Mouse (Mus musculus): Measurements from ENCODE around the gene Pphln1. TPM values are rescaled to one million over a fixed set of nuclear protein-coding genes. Genes with fewer than 3 reads are reported as not detected.

The Pphln1 gene
- polyA plus RNA-seq, 1 experiment from 2014 or later, result 36.6 TPM

DNA sequence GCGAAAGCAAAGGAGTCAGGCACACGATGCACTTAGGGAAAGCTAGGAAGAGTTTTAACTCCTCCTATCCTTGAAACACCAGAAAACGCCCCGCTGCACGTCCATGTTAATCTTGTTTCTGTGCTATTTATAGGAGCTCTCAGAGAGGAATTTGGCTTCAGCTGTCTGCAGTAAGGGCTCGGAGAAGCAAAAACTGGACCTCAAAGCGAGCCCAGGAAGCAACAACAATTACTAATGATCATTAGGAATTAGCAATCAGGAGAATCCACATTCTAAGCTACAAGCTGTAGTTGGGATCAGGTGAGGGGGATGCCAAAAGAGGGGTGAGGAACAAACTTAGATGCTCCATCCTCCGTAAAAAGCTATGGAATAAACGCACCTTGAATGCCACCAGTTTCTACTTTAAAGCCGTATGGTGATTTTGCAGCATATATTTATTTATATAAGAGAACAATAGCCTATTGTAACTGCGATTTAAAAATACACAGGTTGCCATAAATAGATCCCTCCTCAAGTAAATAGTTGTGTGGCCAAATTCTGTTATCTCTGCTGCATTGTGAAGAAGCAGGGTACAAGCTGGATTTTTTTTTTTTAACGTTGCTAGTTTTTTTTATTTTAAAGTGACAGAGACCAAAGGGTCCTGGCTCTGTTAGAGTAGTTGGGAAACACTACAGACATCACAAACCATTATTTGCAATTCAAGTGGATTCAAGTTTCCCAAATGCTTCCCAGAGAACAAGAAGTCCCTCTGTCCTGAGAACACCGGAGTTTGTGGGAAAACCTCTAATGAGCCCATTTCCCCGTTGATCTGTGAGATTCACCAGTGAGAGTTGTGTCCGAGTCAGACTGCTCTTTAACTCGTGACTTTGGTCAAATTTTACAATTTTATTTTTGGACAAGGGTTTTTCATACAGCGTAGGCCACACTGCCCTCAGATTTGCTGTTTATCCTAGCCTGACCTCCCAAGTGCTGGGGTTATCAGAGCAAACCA lies 122.0 kb downstream of the Pphln1 start:
- WGBS, result 8% methylated on average over 17 of the region's 17 CpGs
- Histone ChIP-seq H3K4me2 (ENCODE audit: low read length) (peak overlapping the region; percentile 94), H3K4me1 (ENCODE audit: control insufficient read depth, insufficient read depth, low read depth, low read length) (peaks cover 11% of the 10 kb centered on the region), H3K36me3 (ENCODE audit: control insufficient read depth, insufficient read depth, low read length) (no peaks in the 10 kb centered on the region), H3K27ac (ENCODE audit: low read depth, low read length) (peak overlapping the region; percentile 61; the same call in 1 of the 2 replicates), H3K9ac (ENCODE audit: low read depth, low read length) (peak overlapping the region; percentile 77; the same call in 1 of the 2 replicates), H3K9me3 (ENCODE audit: control insufficient read depth, low read length) (no peaks in the 10 kb centered on the region), H3K4me3 (ENCODE audit: low read length) (peak overlapping the region; percentile 75), H3K27me3 (replicated peaks; ENCODE audit: control insufficient read depth, insufficient read depth, low read length) (no peaks in the 10 kb centered on the region; the same call in none of the 2 replicates)
- no peak for ATAC-seq

- no peaks in the 10 kb centered on the region; the same call in none of the 2 replicates for H3K27me3 ChIP-seq (replicated peaks; ENCODE audit: control insufficient read depth, insufficient read depth, low read length)
- no peak overlapping the region for H3K9ac ChIP-seq (ENCODE audit: low read depth, low read length)
These were observed 123.1 kb downstream of the Pphln1 start for GRCm38 (mm10) chr15:93521088-93521786.

GRCm38 (mm10) chr15:93521787-93522180 lies 123.6 kb downstream of the Pphln1 start:
- WGBS, result 56% methylated on average over 3 of the region's 3 CpGs

More at GRCm38 (mm10) chr15:93521088-93521786, 123.1 kb downstream of the Pphln1 start:
- 38% methylated on average over 11 of the region's 11 CpGs for WGBS
- no peak for ATAC-seq
- no peaks in the 10 kb centered on the region for H3K36me3 ChIP-seq (ENCODE audit: control insufficient read depth, insufficient read depth, low read length)
- no peak overlapping the region for H3K4me3 ChIP-seq (ENCODE audit: low read length)
- H3K4me2 ChIP-seq (ENCODE audit: low read length), result no peak overlapping the region
- H3K4me1 ChIP-seq (ENCODE audit: control insufficient read depth, insufficient read depth, low read depth, low read length), result peaks cover 11% of the 10 kb centered on the region
- no peaks in the 10 kb centered on the region for H3K9me3 ChIP-seq (ENCODE audit: control insufficient read depth, low read length)
- H3K27ac ChIP-seq (ENCODE audit: low read depth, low read length), result no peak overlapping the region

DNA sequence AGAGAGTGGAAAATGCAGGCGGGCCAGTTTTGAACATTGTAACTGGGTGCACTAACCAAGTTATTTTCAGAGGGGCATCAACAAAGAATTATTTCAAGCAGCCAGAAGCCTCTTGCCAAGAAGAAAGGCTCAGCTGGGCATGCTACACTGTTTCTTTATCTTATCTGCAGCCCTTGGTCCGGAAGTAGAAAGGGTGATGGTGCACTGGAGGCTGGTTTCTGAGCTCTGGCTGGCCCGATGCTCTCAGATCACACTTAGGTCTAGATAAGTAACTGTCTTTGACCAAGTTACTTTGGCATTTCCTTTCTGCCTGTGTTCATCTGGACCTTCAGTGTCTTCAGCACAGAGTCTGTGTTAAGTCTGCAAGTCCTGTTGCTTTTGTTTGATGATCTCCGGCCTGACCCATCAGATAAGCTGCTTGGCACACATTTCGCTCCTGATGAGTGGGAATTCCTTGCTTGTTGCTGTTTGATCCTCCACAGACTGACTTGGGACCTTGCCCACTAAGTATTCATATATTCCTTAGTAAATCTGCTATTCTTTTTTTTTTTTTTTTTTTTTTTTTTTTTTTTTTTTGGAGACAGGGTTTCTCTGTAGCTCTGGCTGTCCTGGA lies 127.3 kb downstream of the Pphln1 start:
- H3K27ac ChIP-seq (ENCODE audit: low read depth, low read length), result no peak overlapping the region
- H3K36me3 ChIP-seq (ENCODE audit: control insufficient read depth, insufficient read depth, low read length), result no peaks in the 10 kb centered on the region
- no peak for ATAC-seq
- H3K9me3 ChIP-seq (ENCODE audit: control insufficient read depth, low read length), result no peaks in the 10 kb centered on the region
- no peaks in the 10 kb centered on the region; the same call in none of the 2 replicates for H3K27me3 ChIP-seq (replicated peaks; ENCODE audit: control insufficient read depth, insufficient read depth, low read length)
- peaks cover 1% of the 10 kb centered on the region; the same call in 1 of the 2 replicates for H3K4me1 ChIP-seq (ENCODE audit: control insufficient read depth, insufficient read depth, low read depth, low read length)
- WGBS, result 95% methylated on average over 5 of the region's 5 CpGs
- no peak overlapping the region for H3K4me2 ChIP-seq (ENCODE audit: low read length)
- H3K9ac ChIP-seq (ENCODE audit: low read depth, low read length), result no peak overlapping the region
- no peak overlapping the region for H3K4me3 ChIP-seq (ENCODE audit: low read length)

More at GRCm38 (mm10) chr15:93521787-93522180, 123.6 kb downstream of the Pphln1 start:
- Histone ChIP-seq H3K36me3 (ENCODE audit: control insufficient read depth, insufficient read depth, low read length) (no peaks in the 10 kb centered on the region), H3K4me2 (ENCODE audit: low read length) (no peak overlapping the region), H3K9ac (ENCODE audit: low read depth, low read length) (no peak overlapping the region), H3K4me1 (ENCODE audit: control insufficient read depth, insufficient read depth, low read depth, low read length) (peaks cover 11% of the 10 kb centered on the region), H3K9me3 (ENCODE audit: control insufficient read depth, low read length) (no peaks in the 10 kb centered on the region), H3K4me3 (ENCODE audit: low read length) (no peak overlapping the region), H3K27me3 (replicated peaks; ENCODE audit: control insufficient read depth, insufficient read depth, low read length) (no peaks in the 10 kb centered on the region; the same call in none of the 2 replicates), H3K27ac (ENCODE audit: low read depth, low read length) (no peak overlapping the region)
- ATAC-seq, result no peak

DNA sequence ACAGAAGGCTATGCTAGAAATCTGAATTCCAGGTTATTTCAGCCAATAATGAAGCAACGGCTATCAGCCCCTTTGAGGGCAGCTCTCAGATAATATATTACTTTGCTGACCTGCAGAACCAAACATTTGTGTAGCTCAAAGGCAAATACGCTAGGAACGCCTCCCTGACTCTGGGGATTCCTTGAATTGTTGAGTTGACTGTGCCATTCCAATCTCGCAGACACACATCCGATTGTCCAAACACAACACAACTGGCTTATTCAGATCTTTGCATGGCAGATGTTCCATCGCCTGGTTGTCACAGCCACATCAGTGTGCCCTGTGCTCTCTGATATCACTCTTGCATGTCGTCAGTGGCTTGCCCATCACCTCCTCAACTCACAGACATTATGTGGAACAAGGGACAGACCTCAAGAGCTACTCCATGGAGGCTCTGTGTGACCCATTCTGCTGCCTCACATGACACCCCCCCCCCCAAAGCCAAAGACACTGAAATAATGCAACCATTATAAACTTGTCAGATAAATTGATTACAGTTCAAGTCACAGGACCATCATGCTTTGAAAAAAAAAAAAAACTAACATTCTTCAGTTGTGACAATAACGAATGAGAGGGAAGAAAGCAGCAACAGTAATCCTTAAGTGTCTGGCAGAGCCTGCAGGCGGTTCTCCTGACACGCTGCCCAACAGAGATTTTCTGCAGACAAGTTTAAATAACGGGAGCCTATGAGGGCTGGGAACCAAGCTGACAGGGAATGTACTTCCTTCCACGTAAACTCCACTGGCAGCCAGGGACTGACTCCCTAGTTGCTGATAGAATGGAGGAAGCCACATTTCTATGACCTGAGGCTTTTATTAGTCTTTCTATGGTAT lies 131.9 kb downstream of the Pphln1 start:
- no peak overlapping the region for H3K9ac ChIP-seq (ENCODE audit: low read depth, low read length)
- no peak for ATAC-seq
- WGBS, result 39% methylated on average over 12 of the region's 12 CpGs
- H3K27ac ChIP-seq (ENCODE audit: low read depth, low read length), result no peak overlapping the region
- no peak overlapping the region for H3K4me2 ChIP-seq (ENCODE audit: low read length)
- no peaks in the 10 kb centered on the region for H3K9me3 ChIP-seq (ENCODE audit: control insufficient read depth, low read length)
- no peaks in the 10 kb centered on the region for H3K36me3 ChIP-seq (ENCODE audit: control insufficient read depth, insufficient read depth, low read length)
- no peak overlapping the region for H3K4me3 ChIP-seq (ENCODE audit: low read length)
- H3K27me3 ChIP-seq (replicated peaks; ENCODE audit: control insufficient read depth, insufficient read depth, low read length), result no peaks in the 10 kb centered on the region
- H3K4me1 ChIP-seq (ENCODE audit: control insufficient read depth, insufficient read depth, low read depth, low read length), result peaks cover 3% of the 10 kb centered on the region; the same call in 1 of the 2 replicates

GRCm38 (mm10) chr15:93530703-93531032 lies 132.5 kb downstream of the Pphln1 start:
- 65% methylated on average over 3 of the region's 3 CpGs for WGBS

GRCm38 (mm10) chr15:93536191-93536590 lies 138.0 kb downstream of the Pphln1 start:
- H3K4me3 ChIP-seq (ENCODE audit: low read length), result no peak overlapping the region
- ATAC-seq, result no peak
- H3K4me2 ChIP-seq (ENCODE audit: low read length), result no peak overlapping the region
- H3K9ac ChIP-seq (ENCODE audit: low read depth, low read length), result no peak overlapping the region
- H3K27ac ChIP-seq (ENCODE audit: low read depth, low read length), result no peak overlapping the region
- H3K4me1 ChIP-seq (ENCODE audit: control insufficient read depth, insufficient read depth, low read depth, low read length), result no peaks in the 10 kb centered on the region
- no peaks in the 10 kb centered on the region for H3K36me3 ChIP-seq (ENCODE audit: control insufficient read depth, insufficient read depth, low read length)
- 74% methylated on average over 4 of the region's 4 CpGs for WGBS
- no peaks in the 10 kb centered on the region for H3K27me3 ChIP-seq (replicated peaks; ENCODE audit: control insufficient read depth, insufficient read depth, low read length)
- no peaks in the 10 kb centered on the region for H3K9me3 ChIP-seq (ENCODE audit: control insufficient read depth, low read length)

More at GRCm38 (mm10) chr15:93530703-93531032, 132.5 kb downstream of the Pphln1 start:
- Histone ChIP-seq H3K9me3 (ENCODE audit: control insufficient read depth, low read length) (no peaks in the 10 kb centered on the region), H3K4me3 (ENCODE audit: low read length) (no peak overlapping the region), H3K9ac (ENCODE audit: low read depth, low read length) (no peak overlapping the region), H3K4me2 (ENCODE audit: low read length) (no peak overlapping the region), H3K36me3 (ENCODE audit: control insufficient read depth, insufficient read depth, low read length) (no peaks in the 10 kb centered on the region), H3K27me3 (replicated peaks; ENCODE audit: control insufficient read depth, insufficient read depth, low read length) (no peaks in the 10 kb centered on the region), H3K27ac (ENCODE audit: low read depth, low read length) (no peak overlapping the region), H3K4me1 (ENCODE audit: control insufficient read depth, insufficient read depth, low read depth, low read length) (peaks cover 3% of the 10 kb centered on the region; the same call in 1 of the 2 replicates)
- no peak for ATAC-seq

- WGBS, result 87% methylated on average over 7 of the region's 7 CpGs
- Histone ChIP-seq H3K4me3 (ENCODE audit: low read length) (no peak overlapping the region), H3K4me1 (ENCODE audit: control insufficient read depth, insufficient read depth, low read depth, low read length) (no peaks in the 10 kb centered on the region), H3K9ac (ENCODE audit: low read depth, low read length) (no peak overlapping the region), H3K27me3 (replicated peaks; ENCODE audit: control insufficient read depth, insufficient read depth, low read length) (no peaks in the 10 kb centered on the region), H3K36me3 (ENCODE audit: control insufficient read depth, insufficient read depth, low read length) (no peaks in the 10 kb centered on the region), H3K4me2 (ENCODE audit: low read length) (no peak overlapping the region), H3K9me3 (ENCODE audit: control insufficient read depth, low read length) (no peaks in the 10 kb centered on the region), H3K27ac (ENCODE audit: low read depth, low read length) (no peak overlapping the region)
- ATAC-seq, result no peak
These were observed 139.6 kb downstream of the Pphln1 start for GRCm38 (mm10) chr15:93537745-93538144.

Data from hindbrain, embryonic 16.5 days (tissue).